In genomic region chr3:152758500-152759032, GRCm38 (mm10) we compare ENCODE assay signal across 11 mouse cellular contexts. TPM values are rescaled to one million over a fixed set of nuclear protein-coding genes. Genes with fewer than 3 reads are reported as not detected.
DNase-seq lines count a peak whose midpoint lies in the region; ATAC-seq lines count a peak whose summit lies in the region.
"Had no signal": no experiment of that assay in that cellular context is flagged by ENCODE, and none has a peak within 500 bp of the region (broad histone marks: within the 10 kb centered on the region; RNA-seq: fewer than 3 reads in every experiment).

No protein-coding gene starts in this region.

- H3K9me3 ChIP-seq in lung, embryonic 16.5 days (ENCODE audit: control insufficient read depth, low read length): no peaks in the 10 kb centered on the region
- no peaks in the 10 kb centered on the region for H3K9me3 ChIP-seq in hindbrain, embryonic 16.5 days (ENCODE audit: control insufficient read depth, low read length)
- no peaks in the 10 kb centered on the region for H3K9me3 ChIP-seq in midbrain, embryonic 13.5 days
- H3K9me3 ChIP-seq: megakaryocyte, embryonic 14.5 days had no signal

- 31% methylated on average over 15 of the region's 15 CpGs for WGBS in lung, embryonic 16.5 days
- WGBS in hindbrain, embryonic 16.5 days: 40% methylated on average over 15 of the region's 15 CpGs
- WGBS in midbrain, embryonic 13.5 days: 42% methylated on average over 15 of the region's 15 CpGs

- peak; percentile 48 for ATAC-seq in lung, embryonic 16.5 days (ENCODE audit: low read depth)
- peak; percentile 38; the same call in 1 of the 2 replicates for ATAC-seq in hindbrain, embryonic 16.5 days
- ATAC-seq in midbrain, embryonic 13.5 days: peak; percentile 49
- ATAC-seq: Patski had no signal

- H3K4me1 ChIP-seq in lung, embryonic 16.5 days (replicated peaks; ENCODE audit: control insufficient read depth, insufficient read depth, low read length): peaks cover 19% of the 10 kb centered on the region
- peaks cover 8% of the 10 kb centered on the region for H3K4me1 ChIP-seq in hindbrain, embryonic 16.5 days (ENCODE audit: control insufficient read depth, insufficient read depth, low read depth, low read length)
- H3K4me1 ChIP-seq in midbrain, embryonic 13.5 days (replicated peaks): peaks cover 37% of the 10 kb centered on the region

- H3K27me3 ChIP-seq in lung, embryonic 16.5 days (ENCODE audit: control insufficient read depth, insufficient read depth, low read depth, low read length): no peaks in the 10 kb centered on the region
- no peaks in the 10 kb centered on the region for H3K27me3 ChIP-seq in hindbrain, embryonic 16.5 days (replicated peaks; ENCODE audit: control insufficient read depth, insufficient read depth, low read length)
- no peaks in the 10 kb centered on the region for H3K27me3 ChIP-seq in midbrain, embryonic 13.5 days
- H3K27me3 ChIP-seq: megakaryocyte, embryonic 14.5 days; Patski had no signal

- H3K4me2 ChIP-seq in lung, embryonic 16.5 days (ENCODE audit: low read depth, low read length): peak overlapping the region; percentile 12; the same call in 1 of the 2 replicates
- no peak overlapping the region for H3K4me2 ChIP-seq in hindbrain, embryonic 16.5 days (ENCODE audit: low read length)
- H3K4me2 ChIP-seq in midbrain, embryonic 13.5 days (replicated peaks): no peak overlapping the region

- no peak overlapping the region for H3K4me3 ChIP-seq in lung, embryonic 16.5 days (ENCODE audit: low read length)
- no peak overlapping the region for H3K4me3 ChIP-seq in hindbrain, embryonic 16.5 days (ENCODE audit: low read length)
- H3K4me3 ChIP-seq in midbrain, embryonic 13.5 days (replicated peaks): no peak overlapping the region
- H3K4me3 ChIP-seq: megakaryocyte, embryonic 14.5 days had no signal

- H3K27ac ChIP-seq in lung, embryonic 16.5 days (ENCODE audit: low read length): no peak overlapping the region
- no peak overlapping the region for H3K27ac ChIP-seq in hindbrain, embryonic 16.5 days (ENCODE audit: low read depth, low read length)
- H3K27ac ChIP-seq in midbrain, embryonic 13.5 days: no peak overlapping the region

- DNase-seq in lung, adult 18-20 months: no peak
- DNase-seq in embryo, embryonic 11 days: peak; percentile 55
- DNase-seq in spleen, postnatal 10 days (ENCODE audit: low spot score in 2 of 2): no peak
- no peak for DNase-seq in urinary bladder, postnatal 4 days (ENCODE audit: low spot score in 2 of 2)
- DNase-seq in layer of hippocampus, postnatal 14 days (ENCODE audit: low spot score in 2 of 2): no peak
- DNase-seq: gastrocnemius, postnatal 10 days had no signal

- H3K36me3 ChIP-seq in lung, embryonic 16.5 days (ENCODE audit: control insufficient read depth, insufficient read depth, low read length): no peaks in the 10 kb centered on the region
- no peaks in the 10 kb centered on the region for H3K36me3 ChIP-seq in hindbrain, embryonic 16.5 days (ENCODE audit: control insufficient read depth, insufficient read depth, low read length)
- H3K36me3 ChIP-seq in midbrain, embryonic 13.5 days: no peaks in the 10 kb centered on the region

- no peak overlapping the region for H3K9ac ChIP-seq in lung, embryonic 16.5 days (ENCODE audit: low read length)
- H3K9ac ChIP-seq in hindbrain, embryonic 16.5 days (ENCODE audit: low read depth, low read length): no peak overlapping the region
- H3K9ac ChIP-seq in midbrain, embryonic 13.5 days (replicated peaks): no peak overlapping the region

RNA-seq across cellular contexts. Expression of gene Pigk, which starts 44.7 kb away (rescaled TPM):
- 34.1 and 50.3 TPM in 2 replicates for polyA plus RNA-seq in lung, embryonic 16.5 days (2015; fragmentation: Nextera tagmentation; extraction: Ambion mirVana)
- polyA plus RNA-seq in hindbrain, embryonic 16.5 days (2015; fragmentation: Nextera tagmentation; extraction: Ambion mirVana): 44.5 and 58.1 TPM in 2 replicates
- polyA plus RNA-seq in midbrain, embryonic 13.5 days (2015; fragmentation: Nextera tagmentation; extraction: Ambion mirVana): 35.9 and 45.9 TPM in 2 replicates
- total RNA-seq in layer of hippocampus, postnatal 14 days (2021): 10 to 100 TPM; 46.6 to 47.2 TPM
